Mouse (Mus musculus) hindbrain, embryonic 16.5 days (tissue): ENCODE results near the gene Arhgap17. TPM values are rescaled to one million over a fixed set of nuclear protein-coding genes. Genes with fewer than 3 reads are reported as not detected.

Experiments used
- ATAC-seq: fragments of 200-750 bp; cut with Nextera tagmentation; 2 replicates; pipeline ENCODE4 v1.8.0; 2017; ENCODE audit warnings: moderate TSS enrichment, moderate library complexity
- H3K27ac ChIP-seq: fragments of 300-500 bp; sonication (generic); 2 replicates; pipeline ENCODE4 v1.5.1; 2014; ENCODE audit warnings: low read depth, mild to moderate bottlenecking, control low read depth, low read length, moderate library complexity
- H3K27me3 ChIP-seq: fragments of 300-500 bp; sonication (generic); replicated peaks from 2 replicates; pipeline ENCODE4 v1.6.1; 2014; ENCODE audit warnings: low read length; ENCODE audit not compliant: control insufficient read depth, insufficient read depth
- H3K36me3 ChIP-seq: fragments of 300-500 bp; sonication (generic); 2 replicates; pipeline ENCODE4 v1.6.1; 2014; ENCODE audit warnings: mild to moderate bottlenecking, low read length, moderate library complexity, mixed read lengths; ENCODE audit not compliant: control insufficient read depth, insufficient read depth
- H3K4me1 ChIP-seq: fragments of 300-500 bp; sonication (generic); 2 replicates; pipeline ENCODE4 v1.6.1; 2014; ENCODE audit warnings: low read depth, low read length; ENCODE audit not compliant: control insufficient read depth, insufficient read depth
- H3K4me2 ChIP-seq: fragments of 300-500 bp; sonication (generic); 2 replicates; pipeline ENCODE4 v1.6.1; 2014; ENCODE audit warnings: mild to moderate bottlenecking, low read length, control low read depth, moderate library complexity
- H3K4me3 ChIP-seq: fragments of 300-500 bp; sonication (generic); 2 replicates; pipeline ENCODE4 v1.5.1; 2014; ENCODE audit warnings: mild to moderate bottlenecking, low read length, control low read depth, moderate library complexity
- H3K9ac ChIP-seq: fragments of 300-500 bp; sonication (generic); 2 replicates; pipeline ENCODE4 v1.6.1; 2014; ENCODE audit warnings: low read depth, mild to moderate bottlenecking, control low read depth, low read length, moderate library complexity
- H3K9me3 ChIP-seq: fragments of 300-500 bp; sonication (generic); 2 replicates; pipeline ENCODE4 v1.6.1; 2014; ENCODE audit warnings: mild to moderate bottlenecking, low read length, moderate library complexity; ENCODE audit not compliant: control insufficient read depth
- WGBS: fragments of 180-500 bp; shearing (Covaris S2); extraction: QIAGEN DNeasy Blood & Tissue Kit; methylation state at CpG from one replicate; pipeline ENCODE4 v1.1.7; 2014; 5-methylcytosine and 5-hydroxymethylcytosine counted together
- polyA plus RNA-seq: library from polyadenylated mRNA; unstranded; fragments of >200 nt; fragmentation: Nextera tagmentation; extraction: Ambion mirVana; gene quantifications from 2 replicates; pipeline ENCODE4 v1.2.1, GENCODE M21; 2015

Gene Arhgap17
- polyA plus RNA-seq, 1 experiment from 2014 or later, result 8.8 TPM

DNA sequence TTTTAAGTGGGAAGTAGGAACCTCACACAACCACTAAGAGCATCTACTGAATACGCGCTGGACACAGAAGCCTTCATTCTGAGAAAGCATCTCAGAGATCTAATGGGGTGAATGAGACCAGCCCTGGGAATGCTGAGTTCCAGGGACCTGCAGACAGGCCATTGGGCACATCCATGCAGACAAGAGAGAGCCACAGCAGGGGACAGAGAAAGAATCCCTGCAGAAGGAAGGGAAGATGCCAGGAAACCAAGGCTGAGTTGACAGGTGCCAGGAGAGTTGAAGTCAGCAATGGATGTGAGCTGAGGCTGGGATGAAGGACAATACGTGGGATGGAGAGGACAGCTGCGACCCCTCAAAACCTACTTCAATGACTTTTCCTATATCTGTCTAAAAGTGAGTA is 16.6 kb downstream of the Arhgap17 start:
- Histone ChIP-seq H3K27ac (no peak overlapping the region), H3K36me3 (no peaks in the 10 kb centered on the region), H3K27me3 (no peaks in the 10 kb centered on the region), H3K4me3 (no peak overlapping the region), H3K4me2 (no peak overlapping the region), H3K9ac (no peak overlapping the region), H3K9me3 (no peaks in the 10 kb centered on the region), H3K4me1 (no peaks in the 10 kb centered on the region)
- ATAC-seq, result no peak
- 94% methylated on average over 4 of the region's 4 CpGs for WGBS

DNA sequence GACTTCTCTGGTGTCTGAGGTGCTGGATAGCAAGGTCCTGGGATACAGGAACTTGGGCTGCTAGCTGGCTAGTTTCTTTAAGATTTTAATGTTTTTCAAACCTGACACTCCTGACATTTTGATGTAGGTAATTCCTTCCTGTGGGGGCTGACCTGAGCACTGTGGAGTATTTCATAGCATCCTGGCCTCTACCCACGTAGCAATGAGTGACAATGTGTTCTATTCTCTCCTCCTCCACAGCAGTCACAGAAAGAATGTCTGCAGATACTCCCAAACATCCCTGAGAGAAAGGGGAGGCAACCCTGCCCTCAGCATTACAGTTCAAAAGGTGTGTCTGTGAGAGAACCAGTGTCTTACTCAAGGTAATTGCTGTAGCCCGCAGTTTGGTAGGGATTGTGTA is 19.5 kb downstream of the Arhgap17 start:
- H3K4me3 ChIP-seq, result no peak overlapping the region
- H3K4me2 ChIP-seq, result no peak overlapping the region
- no peaks in the 10 kb centered on the region for H3K27me3 ChIP-seq
- H3K27ac ChIP-seq, result no peak overlapping the region
- no peak overlapping the region for H3K9ac ChIP-seq
- ATAC-seq, result no peak
- no peaks in the 10 kb centered on the region for H3K36me3 ChIP-seq
- WGBS, result 73% methylated on average over 2 of the region's 2 CpGs
- no peaks in the 10 kb centered on the region for H3K4me1 ChIP-seq
- no peaks in the 10 kb centered on the region for H3K9me3 ChIP-seq

DNA sequence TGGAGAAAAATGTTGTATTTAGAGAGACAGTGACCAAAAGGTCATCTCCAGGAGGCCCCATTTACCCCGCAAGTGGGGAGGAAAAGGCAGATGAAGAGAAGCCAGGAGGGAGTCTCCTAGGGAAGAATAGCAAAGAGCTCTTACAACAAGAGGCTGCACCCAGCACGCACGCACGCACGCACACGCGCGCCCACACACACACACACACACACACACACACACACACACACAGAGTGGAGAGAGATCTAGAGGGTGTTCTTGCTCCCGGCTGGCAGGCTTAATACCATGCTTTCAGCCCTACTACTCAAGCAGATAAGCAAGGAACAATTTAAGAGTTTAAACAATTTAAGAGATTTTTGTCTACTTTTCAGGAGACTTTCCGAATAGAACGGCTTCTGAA is 19.9 kb downstream of the Arhgap17 start:
- WGBS, result 76% methylated on average over 11 of the region's 11 CpGs
- Histone ChIP-seq H3K9me3 (no peaks in the 10 kb centered on the region), H3K9ac (no peak overlapping the region), H3K4me1 (no peaks in the 10 kb centered on the region), H3K27me3 (no peaks in the 10 kb centered on the region), H3K27ac (no peak overlapping the region), H3K4me2 (no peak overlapping the region), H3K36me3 (no peaks in the 10 kb centered on the region), H3K4me3 (no peak overlapping the region)
- no peak for ATAC-seq

DNA sequence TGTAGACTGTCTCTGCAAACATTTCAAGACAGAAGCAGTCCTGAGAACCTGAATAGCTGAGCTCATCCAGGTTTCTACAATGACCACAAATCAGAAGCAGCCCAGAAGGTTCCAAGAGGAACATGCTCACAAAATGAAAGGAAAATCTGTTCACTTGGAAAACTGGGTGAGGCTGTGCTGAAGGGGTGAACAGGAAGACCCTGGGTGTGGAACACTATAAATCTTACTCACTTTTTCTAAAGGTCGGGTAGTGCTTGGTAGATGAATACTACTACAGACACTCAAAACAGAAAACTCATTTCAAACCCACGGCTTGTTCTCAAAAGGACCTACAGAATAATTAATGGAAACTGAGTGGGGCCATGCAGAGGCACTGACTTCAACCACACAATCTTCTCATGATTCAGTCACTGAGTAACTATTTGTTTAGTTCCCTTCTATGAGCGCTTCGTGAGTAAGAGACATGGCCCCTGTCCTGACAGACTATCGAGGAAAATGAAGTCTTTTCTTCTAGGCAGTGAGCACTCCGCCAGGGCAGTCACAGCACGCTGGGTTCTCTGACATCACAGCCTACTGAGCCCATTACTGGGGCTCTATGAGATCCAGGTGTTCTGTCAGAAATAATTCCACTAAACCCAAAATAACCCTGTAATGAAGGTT is 23.0 kb downstream of the Arhgap17 start:
- 82% methylated on average over 7 of the region's 7 CpGs for WGBS
- H3K4me2 ChIP-seq, result no peak overlapping the region
- no peak overlapping the region for H3K27ac ChIP-seq
- no peaks in the 10 kb centered on the region for H3K36me3 ChIP-seq
- ATAC-seq, result no peak
- H3K27me3 ChIP-seq, result no peaks in the 10 kb centered on the region
- no peak overlapping the region for H3K4me3 ChIP-seq
- no peaks in the 10 kb centered on the region for H3K9me3 ChIP-seq
- H3K9ac ChIP-seq, result no peak overlapping the region
- no peaks in the 10 kb centered on the region for H3K4me1 ChIP-seq

DNA sequence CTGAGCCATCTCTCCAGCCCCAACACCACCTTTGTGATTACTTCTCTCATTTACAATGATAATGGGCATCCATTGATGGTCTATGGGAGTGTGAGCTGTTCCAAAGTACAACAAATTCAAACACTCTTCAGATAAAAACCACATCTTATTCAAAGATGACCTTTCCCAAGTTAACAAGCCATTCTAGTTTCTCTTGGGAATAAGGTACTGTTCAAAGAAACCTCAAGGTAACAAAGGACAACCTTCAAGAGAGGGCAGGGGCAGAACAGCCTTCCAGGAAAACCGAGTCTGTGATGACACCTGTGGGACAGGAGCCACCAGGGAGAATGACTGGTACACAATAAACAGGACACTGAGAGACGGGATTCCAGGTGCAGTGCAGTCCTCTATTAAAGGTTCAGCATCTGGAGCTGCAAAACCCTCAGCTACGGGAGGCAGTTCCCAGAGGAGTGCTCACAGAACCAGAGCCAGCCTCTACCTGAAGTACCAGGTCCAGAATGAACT is 24.6 kb downstream of the Arhgap17 start:
- no peak overlapping the region for H3K4me2 ChIP-seq
- H3K4me1 ChIP-seq, result no peaks in the 10 kb centered on the region
- no peak overlapping the region for H3K9ac ChIP-seq
- H3K27me3 ChIP-seq, result no peaks in the 10 kb centered on the region
- H3K27ac ChIP-seq, result no peak overlapping the region
- H3K9me3 ChIP-seq, result no peaks in the 10 kb centered on the region
- H3K4me3 ChIP-seq, result no peak overlapping the region
- H3K36me3 ChIP-seq, result no peaks in the 10 kb centered on the region
- 90% methylated on average over 3 of the region's 3 CpGs for WGBS
- ATAC-seq, result no peak

DNA sequence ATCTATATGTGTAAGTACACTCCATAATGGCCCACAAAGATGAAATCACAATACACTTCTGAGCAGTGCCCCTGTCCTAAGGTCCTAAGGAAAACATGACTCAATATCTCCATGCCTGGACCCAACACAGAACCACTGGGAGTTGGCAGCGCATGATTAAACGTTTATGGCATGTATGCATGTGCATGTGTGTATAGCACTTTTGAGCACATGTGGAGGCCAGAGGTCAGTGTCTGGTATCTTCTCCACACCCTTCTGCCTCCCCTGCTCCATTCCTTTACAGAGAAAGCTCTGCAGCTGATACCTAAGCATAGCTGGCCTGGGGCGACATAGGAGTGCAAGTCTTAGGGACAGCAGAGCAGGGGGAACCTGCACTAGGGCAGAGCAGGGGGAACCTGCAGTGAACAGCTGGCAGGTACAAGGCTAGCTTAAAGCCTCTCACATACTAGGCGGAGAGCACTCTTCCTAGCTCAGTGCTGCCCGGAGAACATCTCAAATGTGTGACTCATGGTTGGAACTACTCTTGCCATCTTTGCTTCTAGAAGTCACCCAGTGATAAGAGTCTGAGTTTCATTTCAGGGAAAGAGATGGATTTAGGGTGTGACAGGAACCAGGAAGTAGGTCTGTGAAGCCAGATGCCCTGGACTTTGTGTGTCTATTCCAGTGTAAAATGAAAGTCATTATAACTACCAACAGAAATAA is 25.5 kb downstream of the Arhgap17 start:
- no peaks in the 10 kb centered on the region for H3K4me1 ChIP-seq
- no peak for ATAC-seq
- H3K27ac ChIP-seq, result no peak overlapping the region
- no peak overlapping the region for H3K9ac ChIP-seq
- H3K4me3 ChIP-seq, result no peak overlapping the region
- H3K4me2 ChIP-seq, result no peak overlapping the region
- WGBS, result 93% methylated on average over 5 of the region's 5 CpGs
- H3K36me3 ChIP-seq, result no peaks in the 10 kb centered on the region
- no peaks in the 10 kb centered on the region for H3K9me3 ChIP-seq
- no peaks in the 10 kb centered on the region for H3K27me3 ChIP-seq

DNA sequence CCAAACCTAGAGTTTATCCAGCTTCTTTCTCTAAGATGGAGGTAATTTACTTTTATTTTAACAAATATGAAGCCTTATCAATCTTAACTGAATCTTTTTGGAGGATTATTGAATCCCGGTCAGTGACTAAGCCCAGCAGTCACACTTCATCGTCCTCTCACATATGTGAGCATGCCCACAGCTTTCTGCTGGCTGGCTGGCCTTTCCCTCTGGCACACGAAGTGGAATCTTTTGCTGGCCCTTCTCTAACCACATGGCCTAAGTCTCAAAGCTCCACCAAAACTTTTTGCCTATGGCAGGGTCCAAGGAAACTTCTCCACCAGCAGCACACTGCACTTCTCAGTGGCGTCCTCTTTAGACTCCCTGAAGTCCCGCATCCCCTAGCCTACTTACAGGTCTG is 27.8 kb downstream of the Arhgap17 start:
- no peak overlapping the region for H3K4me2 ChIP-seq
- no peaks in the 10 kb centered on the region for H3K9me3 ChIP-seq
- no peaks in the 10 kb centered on the region for H3K36me3 ChIP-seq
- H3K27ac ChIP-seq, result no peak overlapping the region
- no peak for ATAC-seq
- no peaks in the 10 kb centered on the region for H3K27me3 ChIP-seq
- 63% methylated on average over 5 of the region's 5 CpGs for WGBS
- no peak overlapping the region for H3K4me3 ChIP-seq
- no peaks in the 10 kb centered on the region; the same call in 1 of the 2 replicates for H3K4me1 ChIP-seq
- H3K9ac ChIP-seq, result no peak overlapping the region

DNA sequence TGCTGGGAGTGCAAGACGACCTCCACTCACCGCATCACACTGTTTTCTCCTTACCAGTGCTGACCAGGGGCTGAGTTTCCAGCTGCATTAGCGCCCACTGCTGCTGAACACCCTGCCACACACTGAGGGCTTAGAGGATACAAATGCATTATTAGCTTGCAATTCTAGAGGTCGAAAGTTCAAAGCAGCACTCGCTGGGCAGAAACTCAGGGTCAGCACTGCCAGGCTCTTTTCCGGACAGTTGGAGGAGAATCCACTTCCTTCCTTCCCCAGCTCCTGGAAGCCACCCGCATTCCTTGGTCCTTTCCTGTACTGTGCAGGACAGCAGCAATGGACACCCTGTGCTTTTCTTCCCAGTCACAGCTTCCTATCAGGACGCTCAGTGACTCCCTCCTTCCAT is 31.4 kb downstream of the Arhgap17 start:
- H3K4me2 ChIP-seq, result no peak overlapping the region
- H3K4me3 ChIP-seq, result no peak overlapping the region
- no peak for ATAC-seq
- no peaks in the 10 kb centered on the region for H3K36me3 ChIP-seq
- H3K27me3 ChIP-seq, result no peaks in the 10 kb centered on the region
- H3K9me3 ChIP-seq, result no peaks in the 10 kb centered on the region
- H3K27ac ChIP-seq, result no peak overlapping the region
- WGBS, result 57% methylated on average over 8 of the region's 8 CpGs
- H3K4me1 ChIP-seq, result no peaks in the 10 kb centered on the region; the same call in 1 of the 2 replicates
- no peak overlapping the region for H3K9ac ChIP-seq

DNA sequence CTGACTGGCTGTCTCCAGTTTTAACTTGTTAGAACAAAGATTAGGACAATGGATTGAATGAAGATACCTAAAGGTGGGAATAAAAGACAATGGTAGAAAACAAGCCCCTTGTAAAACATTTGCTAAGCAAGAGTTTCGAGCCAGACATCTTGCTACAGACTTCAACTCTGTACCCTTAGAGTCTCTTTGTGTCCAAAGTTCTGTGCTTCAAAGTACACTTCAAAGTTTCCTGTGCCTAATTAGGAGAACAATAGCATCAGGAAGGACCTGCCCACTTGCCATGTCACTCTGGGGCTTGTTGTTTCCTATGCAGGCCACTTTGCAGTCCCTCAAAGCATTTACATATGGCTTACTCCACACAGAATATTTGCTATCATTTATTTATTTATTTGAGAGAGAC is 33.4 kb downstream of the Arhgap17 start:
- Histone ChIP-seq H3K4me3 (no peak overlapping the region), H3K27ac (no peak overlapping the region), H3K9ac (no peak overlapping the region), H3K27me3 (no peaks in the 10 kb centered on the region), H3K4me1 (no peaks in the 10 kb centered on the region; the same call in 1 of the 2 replicates), H3K4me2 (no peak overlapping the region), H3K36me3 (no peaks in the 10 kb centered on the region), H3K9me3 (no peaks in the 10 kb centered on the region)
- 71% methylated on average over 1 of the region's 1 CpGs for WGBS
- ATAC-seq, result no peak
